Mouse (Mus musculus): Measurements from ENCODE around the gene Ddx6.
A peak's percentile ranks its signal among the peaks of the same experiment; 100 is the strongest.
"Not testable (repeated sequence)": the region's sequence is repeated elsewhere in the genome, so short reads cannot be mapped to it uniquely, and the experiment has no call there.

The Ddx6 gene

DNA sequence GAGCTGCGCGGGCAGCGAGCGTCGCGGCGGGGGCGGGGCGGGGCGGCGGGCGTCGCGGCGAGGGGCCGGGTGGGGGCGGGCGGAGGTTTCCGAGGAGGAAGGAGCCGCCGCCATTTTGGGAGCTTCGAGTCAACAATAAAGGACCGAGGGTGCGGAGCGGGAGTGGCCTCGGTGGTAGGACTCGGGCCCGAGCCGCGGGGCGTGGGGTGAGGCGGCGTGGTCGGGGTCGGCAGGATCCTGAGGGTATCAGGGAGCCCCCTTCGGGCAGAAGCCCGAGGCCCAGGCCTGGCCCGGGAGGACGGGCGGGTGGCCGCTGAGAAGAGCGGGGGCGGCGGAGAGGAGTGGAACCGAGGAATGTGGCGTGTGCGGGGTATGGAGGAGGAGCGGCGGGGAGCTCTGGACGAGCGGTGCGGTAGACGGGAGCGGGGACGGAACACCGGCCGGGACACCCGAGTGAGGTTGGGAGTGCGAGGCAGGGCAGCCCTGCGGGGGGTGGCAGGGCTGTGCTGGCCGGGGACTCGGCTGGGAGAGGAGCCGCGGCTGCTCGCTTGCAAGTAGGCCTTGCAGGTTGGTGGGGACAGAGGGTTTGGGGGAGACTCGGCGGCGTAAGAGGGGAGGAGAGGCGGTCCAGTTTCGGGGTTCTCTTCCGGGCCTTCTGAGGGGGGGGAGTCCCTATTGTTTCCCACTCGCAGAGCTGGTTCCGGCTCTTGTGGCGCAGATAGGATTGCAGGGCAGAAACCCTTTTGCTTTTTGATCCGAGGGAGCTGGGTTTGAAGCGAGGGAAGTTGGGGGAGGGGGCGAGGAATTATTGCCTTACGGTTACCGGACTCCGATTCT lies at the start of gene Ddx6:
Ddx6 (plus strand) TSS at position 114 of the 837 bp plus-strand sequence.
- DNase-seq (ENCODE audit: low spot score) = peak; percentile 84

DNA sequence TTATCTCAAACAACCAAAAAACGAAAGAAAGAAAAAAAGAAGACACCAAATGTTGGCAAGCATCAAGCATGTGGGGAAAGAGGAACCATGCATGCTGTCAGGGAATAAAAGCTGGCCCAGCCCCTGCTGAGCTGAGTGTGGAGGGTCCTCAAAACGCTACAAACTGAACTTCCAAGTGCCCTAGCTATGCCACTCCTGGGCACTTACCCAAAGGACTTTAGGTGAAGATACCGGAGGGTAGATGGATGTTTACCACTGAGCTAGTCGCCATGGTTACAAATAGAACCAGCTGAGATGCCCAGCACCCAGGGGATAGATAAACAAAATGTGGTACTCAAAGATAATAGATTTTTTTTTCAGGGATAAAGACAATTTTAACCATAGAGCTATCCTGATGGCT lies 43.1 kb upstream of the Ddx6 start, which contains the start of gene Cxcr5:
Cxcr5 (minus strand) TSS at position 281 of the 400 bp plus-strand sequence.
- no peak for DNase-seq (ENCODE audit: low spot score)

- DNase-seq (ENCODE audit: low spot score) = no peak
Observed at GRCm38 (mm10) chr9:44562936-44563335, 41.8 kb upstream of the Ddx6 start.

- peak; percentile 16 for DNase-seq (ENCODE audit: low spot score)
Observed at GRCm38 (mm10) chr9:44565367-44565766, 39.3 kb upstream of the Ddx6 start.

DNA sequence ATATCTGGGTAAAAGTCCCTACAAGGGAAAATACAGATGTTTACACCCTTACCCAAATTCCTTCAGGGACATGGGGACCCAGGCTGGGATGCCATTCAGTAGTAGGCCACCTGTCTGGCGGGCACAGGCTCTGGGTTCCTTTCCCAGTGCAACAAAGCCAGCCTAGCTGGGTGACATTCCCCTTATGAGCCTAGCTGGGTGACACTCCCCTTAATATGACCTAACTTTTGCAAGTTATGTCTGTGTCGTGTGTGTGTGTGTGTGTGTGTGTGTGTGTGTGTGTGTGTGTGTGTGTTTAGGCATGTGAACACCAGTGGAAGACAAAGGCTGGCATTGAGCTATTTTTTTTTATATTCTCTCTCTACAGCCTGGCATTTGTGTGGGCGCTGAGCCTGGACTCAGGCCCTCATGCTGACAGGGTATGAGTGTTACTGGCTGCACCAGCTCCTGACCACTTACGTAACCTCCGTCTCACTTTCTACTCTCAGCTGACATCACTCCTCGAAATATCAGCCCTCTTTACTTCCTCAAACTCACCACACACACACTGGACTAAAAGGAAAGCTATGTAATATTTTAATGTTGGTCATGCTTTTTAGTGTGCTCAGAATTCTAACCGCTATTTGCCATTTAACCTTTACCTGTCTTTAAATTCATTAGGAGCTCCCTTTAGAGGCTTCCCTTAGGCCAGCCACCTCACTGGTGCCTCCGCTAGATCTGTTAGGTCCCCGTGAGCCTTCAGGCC lies 37.2 kb upstream of the Ddx6 start:
- no peak for DNase-seq (ENCODE audit: low spot score)

DNA sequence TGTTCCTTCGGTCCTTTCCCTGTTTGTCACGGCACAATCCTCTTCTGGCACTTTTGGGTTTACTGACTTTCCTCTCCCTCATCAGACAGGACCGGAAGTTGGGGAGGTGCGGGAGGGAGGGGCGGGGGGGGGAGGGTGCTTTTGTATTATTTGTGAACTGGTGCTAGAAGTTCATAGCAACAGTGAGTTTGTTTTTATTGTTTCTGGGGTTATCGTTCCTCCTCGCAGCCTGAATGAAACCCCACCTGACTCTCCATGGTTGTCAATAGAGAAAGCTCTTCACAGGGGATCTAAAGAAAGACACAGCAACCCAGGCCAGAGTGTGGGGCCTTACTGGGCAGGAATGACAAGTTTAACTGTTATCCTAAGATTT lies 36.6 kb upstream of the Ddx6 start:
- DNase-seq (ENCODE audit: low spot score) = no peak

DNA sequence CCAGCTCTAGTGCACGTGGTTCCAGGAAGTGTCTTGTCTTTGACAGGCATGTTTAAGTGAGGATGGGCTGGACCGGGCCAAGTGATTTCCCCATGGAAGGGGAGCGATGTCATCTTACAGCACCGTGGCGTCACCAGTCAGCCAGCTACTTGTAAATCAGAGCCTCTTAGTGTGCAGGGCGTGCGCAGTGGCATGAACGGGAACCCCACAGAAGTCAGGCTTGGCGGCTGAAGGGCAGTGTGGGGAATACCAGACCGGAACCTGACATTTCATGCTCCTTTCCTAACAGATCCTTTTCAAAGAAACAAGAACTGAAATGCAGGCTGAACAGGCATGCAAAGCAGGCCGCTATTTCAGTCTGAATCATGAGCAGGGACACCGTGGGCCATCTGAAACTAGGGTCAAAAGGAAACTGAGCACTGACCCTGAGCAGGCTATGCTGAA lies 33.7 kb upstream of the Ddx6 start:
- DNase-seq (ENCODE audit: low spot score) = no peak

GRCm38 (mm10) chr9:44573306-44573705 lies 31.4 kb upstream of the Ddx6 start:
- DNase-seq (ENCODE audit: low spot score) = no peak

- DNase-seq (ENCODE audit: low spot score) = no peak
Observed at GRCm38 (mm10) chr9:44575095-44575494, 29.6 kb upstream of the Ddx6 start.

GRCm38 (mm10) chr9:44576046-44576445 lies 28.6 kb upstream of the Ddx6 start:
- not testable (repeated sequence) for DNase-seq (ENCODE audit: low spot score)

DNA sequence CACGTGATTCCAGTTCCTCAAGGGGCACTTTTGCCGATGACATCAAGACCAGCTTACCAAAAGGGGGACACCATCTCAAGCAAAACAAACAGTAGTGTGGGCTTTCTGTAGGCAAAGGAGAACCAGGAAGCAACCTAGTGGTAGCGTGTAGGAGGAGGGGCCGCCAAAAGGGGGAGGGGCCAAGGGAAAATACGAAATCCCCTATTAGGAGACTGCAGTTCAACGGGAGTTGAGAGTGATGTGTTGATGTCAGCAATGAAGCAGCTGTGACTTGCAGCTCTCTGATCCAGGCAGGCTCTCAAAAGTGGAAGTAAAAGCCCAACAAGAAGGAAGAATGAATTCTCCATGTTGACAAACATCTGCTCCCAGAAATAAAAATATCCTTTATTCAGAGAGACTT lies 25.3 kb upstream of the Ddx6 start:
- DNase-seq (ENCODE audit: low spot score) = no peak

DNA sequence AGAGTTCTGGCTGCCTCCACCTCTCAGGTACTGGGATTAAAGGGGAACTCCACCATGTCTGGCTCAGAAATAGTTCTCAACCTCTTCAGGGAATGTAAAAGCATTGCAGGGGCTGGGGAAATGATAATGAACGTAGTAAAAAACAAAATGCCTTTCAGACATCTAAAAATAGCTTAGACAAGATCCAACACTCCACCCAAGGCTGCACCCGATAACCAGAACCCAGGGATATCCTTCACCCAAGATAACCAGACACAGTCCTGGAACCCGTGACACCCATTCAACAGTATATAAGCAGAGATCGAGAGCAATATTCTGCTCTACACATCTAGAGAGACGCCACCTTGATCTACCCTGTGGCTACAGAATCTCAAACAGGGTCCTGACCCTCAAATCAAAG lies 24.6 kb upstream of the Ddx6 start:
- no peak for DNase-seq (ENCODE audit: low spot score)

DNA sequence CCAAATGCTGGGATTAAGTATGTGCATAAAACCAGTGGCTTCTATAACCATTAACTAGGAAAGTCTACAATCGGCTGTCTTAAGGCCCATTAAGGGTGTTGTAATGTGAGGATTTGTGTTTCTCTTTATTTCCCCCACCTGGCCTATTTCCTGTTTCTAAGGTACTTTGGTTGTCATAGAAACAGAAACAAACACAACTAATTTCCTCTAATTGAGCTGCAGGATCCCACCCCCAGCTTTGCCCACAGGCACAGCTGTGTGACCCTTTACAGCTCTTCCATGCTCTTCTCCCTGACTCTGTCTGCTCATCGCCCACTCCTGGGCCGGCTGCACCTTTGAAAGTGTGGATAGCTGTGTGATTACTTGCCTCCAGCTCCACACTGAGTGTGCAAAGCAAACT lies 23.3 kb upstream of the Ddx6 start:
- DNase-seq (ENCODE audit: low spot score) = no peak

GRCm38 (mm10) chr9:44582390-44582789 lies 22.3 kb upstream of the Ddx6 start:
- DNase-seq (ENCODE audit: low spot score) = no peak

- no peak for DNase-seq (ENCODE audit: low spot score)
Observed at GRCm38 (mm10) chr9:44586640-44587261, 17.9 kb upstream of the Ddx6 start.

- DNase-seq (ENCODE audit: low spot score) = no peak
Observed at GRCm38 (mm10) chr9:44587262-44588160, 17.2 kb upstream of the Ddx6 start.

- DNase-seq (ENCODE audit: low spot score) = no peak
Observed at GRCm38 (mm10) chr9:44588605-44589004, 16.1 kb upstream of the Ddx6 start.

DNA sequence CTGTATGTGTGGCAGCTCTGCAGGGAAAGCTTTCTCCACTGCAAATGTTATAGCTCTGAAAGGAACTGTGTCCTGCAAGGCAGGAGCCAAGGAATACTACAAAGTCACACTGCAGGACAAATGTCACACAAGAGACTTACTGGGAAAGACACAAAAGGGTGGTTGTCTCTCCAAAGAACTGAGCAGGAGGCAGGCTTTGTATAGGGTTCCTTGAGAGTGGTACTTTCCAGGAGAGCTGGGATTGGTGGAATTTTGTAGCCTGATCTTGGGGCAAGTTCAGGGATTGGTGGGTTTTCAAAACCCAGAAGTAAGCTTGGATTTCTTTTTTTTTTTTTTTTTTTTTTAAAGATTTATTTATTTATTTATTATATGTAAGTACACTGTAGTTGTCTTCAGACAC lies 15.6 kb upstream of the Ddx6 start:
- DNase-seq (ENCODE audit: low spot score) = no peak

- DNase-seq (ENCODE audit: low spot score) = no peak
Observed at GRCm38 (mm10) chr9:44590969-44591368, 13.7 kb upstream of the Ddx6 start.

- no peak for DNase-seq (ENCODE audit: low spot score)
Observed at GRCm38 (mm10) chr9:44591595-44592188, 13.0 kb upstream of the Ddx6 start.

DNA sequence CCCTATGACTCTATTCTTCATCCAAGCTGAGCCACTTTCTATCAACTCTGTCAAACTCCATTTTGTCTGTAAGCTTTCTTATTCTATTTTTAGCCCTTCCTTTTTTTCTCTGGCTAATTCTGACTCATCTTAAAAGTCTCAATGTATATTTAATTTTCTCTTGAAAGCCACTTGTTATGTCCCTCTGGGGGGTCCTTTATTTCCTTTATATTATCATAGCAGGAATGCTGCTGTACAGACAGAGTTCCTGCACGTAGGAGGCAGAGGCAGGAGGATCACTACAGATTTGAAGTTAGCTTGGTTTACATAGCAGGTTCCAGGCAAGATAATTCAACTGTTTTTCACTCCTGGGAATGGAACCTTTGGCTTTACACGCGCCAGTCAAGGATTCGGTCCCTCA lies 11.5 kb upstream of the Ddx6 start:
- DNase-seq (ENCODE audit: low spot score) = no peak
